Mouse (Mus musculus) heart, embryonic 11.5 days (tissue): Measurements from ENCODE around the gene Map3k3. TPM values are rescaled to one million over a fixed set of nuclear protein-coding genes. Genes with fewer than 3 reads are reported as not detected.

Source experiments
- ATAC-seq: fragments of 200-750 bp; cut with Nextera tagmentation; replicated peaks from 2 replicates; pipeline ENCODE4 v1.8.0; 2017; ENCODE audit warnings: moderate library complexity; ENCODE audit not compliant: insufficient number of reproducible peaks, low FRiP score, low TSS enrichment
- H3K27ac ChIP-seq: fragments of 300-500 bp; sonication (generic); 2 replicates; pipeline ENCODE4 v1.5.1; 2014; ENCODE audit warnings: mild to moderate bottlenecking, low read depth, low read length
- H3K27me3 ChIP-seq: fragments of 300-500 bp; sonication (generic); 2 replicates; pipeline ENCODE4 v1.6.1; 2014; ENCODE audit warnings: mild to moderate bottlenecking, low read length, mixed read lengths; ENCODE audit not compliant: control insufficient read depth, insufficient read depth
- H3K36me3 ChIP-seq: fragments of 300-500 bp; sonication (generic); 2 replicates; pipeline ENCODE4 v1.6.1; 2014; ENCODE audit warnings: mild to moderate bottlenecking, low read length, moderate library complexity, mixed read lengths; ENCODE audit not compliant: control insufficient read depth, insufficient read depth
- H3K4me1 ChIP-seq: fragments of 300-500 bp; sonication (generic); 2 replicates; pipeline ENCODE4 v1.6.1; 2014; ENCODE audit warnings: low read length; ENCODE audit not compliant: control insufficient read depth, insufficient read depth
- H3K4me2 ChIP-seq: fragments of 300-500 bp; sonication (generic); 2 replicates; pipeline ENCODE4 v1.6.1; 2014; ENCODE audit warnings: mild to moderate bottlenecking, moderate library complexity
- H3K4me3 ChIP-seq: fragments of 300-500 bp; sonication (generic); 2 replicates; pipeline ENCODE4 v1.5.1; 2014; ENCODE audit warnings: low read depth, low read length
- H3K9ac ChIP-seq: fragments of 300-500 bp; sonication (generic); 2 replicates; pipeline ENCODE4 v1.6.1; 2014; ENCODE audit warnings: mild to moderate bottlenecking, low read depth, low read length, moderate library complexity
- H3K9me3 ChIP-seq: fragments of 300-500 bp; sonication (generic); replicated peaks from 2 replicates; pipeline ENCODE4 v1.6.1; 2016; ENCODE audit warnings: low read length; ENCODE audit not compliant: control insufficient read depth
- WGBS: fragments of 180-500 bp; shearing (Covaris S2); extraction: QIAGEN DNeasy Blood & Tissue Kit; methylation state at CpG from one replicate; pipeline ENCODE4 v1.1.7; 2014; ENCODE audit not compliant: insufficient replicate concordance; 5-methylcytosine and 5-hydroxymethylcytosine counted together
- polyA plus RNA-seq: library from polyadenylated mRNA; unstranded; fragments of >200 nt; fragmentation: Nextera tagmentation; extraction: Ambion mirVana; gene quantifications from 2 replicates; pipeline ENCODE4 v1.2.1, GENCODE M21; 2014

Map3k3 gene
- polyA plus RNA-seq, 1 experiment from 2014 or later, result 20.8 TPM

DNA sequence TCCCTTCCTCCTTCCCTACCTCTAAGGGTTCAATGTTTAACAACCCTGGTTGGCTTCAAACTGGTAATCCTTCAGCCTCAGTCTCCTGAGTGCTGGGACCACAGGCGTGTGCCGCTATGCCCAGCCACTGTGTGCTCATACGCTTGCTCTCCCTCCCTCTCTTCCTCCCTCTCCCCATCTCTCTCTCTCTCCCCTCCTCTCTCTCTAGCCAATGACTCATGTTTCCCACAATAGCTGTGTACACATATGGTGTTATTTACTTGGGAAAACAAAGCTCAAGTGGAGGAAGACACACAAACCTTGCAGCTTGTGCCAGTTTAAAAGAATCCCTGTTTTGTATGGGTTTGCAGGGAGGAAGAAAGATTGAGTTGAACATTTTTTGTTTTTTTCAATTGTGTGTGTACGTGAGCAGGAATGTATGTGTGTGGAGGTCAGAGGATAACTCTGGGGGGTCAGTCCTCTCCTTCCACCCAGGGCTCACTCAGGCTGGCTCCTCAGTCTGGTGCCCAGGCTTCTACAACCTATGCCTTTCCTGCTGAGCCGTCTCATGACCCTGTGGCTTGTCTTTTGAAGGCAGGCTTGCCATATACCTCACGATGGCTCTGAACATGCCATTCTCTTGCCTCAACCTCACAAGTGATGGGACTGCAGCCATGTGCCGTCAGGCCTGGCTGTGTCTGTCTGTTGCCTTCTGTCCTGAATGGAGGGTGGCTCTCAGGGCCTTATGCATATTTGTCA is 95.5 kb downstream of the Map3k3 start:
- Histone ChIP-seq H3K4me2 (no peak overlapping the region), H3K9ac (no peak overlapping the region), H3K27me3 (no peaks in the 10 kb centered on the region), H3K36me3 (no peaks in the 10 kb centered on the region), H3K4me3 (no peak overlapping the region), H3K27ac (no peak overlapping the region), H3K4me1 (0 out of 2 replicates have a peak, but pooled peaks cover 5% of the 10 kb centered on the region), H3K9me3 (no peaks in the 10 kb centered on the region)
- WGBS, result 69% methylated on average over 7 of the region's 7 CpGs
- ATAC-seq, result no peak

DNA sequence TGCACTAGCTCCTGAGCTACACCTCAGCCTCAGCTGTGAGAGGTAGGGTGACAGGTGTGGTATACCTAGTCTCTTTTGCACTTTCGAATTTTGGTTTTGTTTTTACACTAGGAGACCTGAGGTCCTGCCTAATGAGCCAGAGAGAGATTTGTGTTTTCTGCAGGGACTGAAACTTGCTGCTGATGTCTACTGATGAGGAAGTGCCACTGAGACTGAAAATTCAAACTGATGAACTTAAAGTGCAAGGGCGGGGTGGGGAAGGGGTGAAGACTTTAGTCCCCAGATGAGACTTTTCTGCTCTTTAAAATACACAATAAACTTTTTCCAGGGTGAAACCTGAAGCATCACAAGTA is 96.0 kb downstream of the Map3k3 start:
- WGBS, result 75% methylated on average over 2 of the region's 2 CpGs
- no peak overlapping the region for H3K9ac ChIP-seq
- H3K4me3 ChIP-seq, result no peak overlapping the region
- H3K4me1 ChIP-seq, result 0 out of 2 replicates have a peak, but pooled peaks cover 5% of the 10 kb centered on the region
- no peak overlapping the region for H3K27ac ChIP-seq
- ATAC-seq, result no peak
- no peak overlapping the region for H3K4me2 ChIP-seq
- H3K27me3 ChIP-seq, result no peaks in the 10 kb centered on the region
- H3K36me3 ChIP-seq, result no peaks in the 10 kb centered on the region
- no peaks in the 10 kb centered on the region for H3K9me3 ChIP-seq

DNA sequence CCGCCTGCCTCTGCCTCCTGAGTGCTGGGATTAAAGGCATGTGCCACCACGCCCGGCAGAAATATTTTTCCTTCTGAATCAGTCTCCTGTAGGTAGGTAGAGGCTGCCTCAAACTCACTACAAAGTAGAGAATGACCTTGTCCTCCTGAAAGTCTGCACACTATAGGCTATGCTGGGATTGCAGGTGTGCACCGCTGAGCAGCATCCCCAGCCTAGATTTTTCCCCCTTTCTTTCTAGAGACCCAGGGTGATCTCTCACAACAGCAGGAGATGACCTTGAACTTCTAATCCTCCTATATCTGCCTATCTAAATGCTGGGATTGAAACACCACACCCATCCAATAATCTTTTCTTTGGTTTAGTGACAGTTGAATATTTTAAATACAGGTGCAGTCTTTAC is 102.9 kb downstream of the Map3k3 start:
- no peak overlapping the region for H3K4me2 ChIP-seq
- H3K36me3 ChIP-seq, result no peaks in the 10 kb centered on the region
- no peak overlapping the region for H3K27ac ChIP-seq
- H3K4me3 ChIP-seq, result no peak overlapping the region
- WGBS, result 84% methylated on average over 4 of the region's 4 CpGs
- H3K9me3 ChIP-seq, result no peaks in the 10 kb centered on the region
- no peaks in the 10 kb centered on the region for H3K27me3 ChIP-seq
- no peak for ATAC-seq
- 0 out of 2 replicates have a peak, but pooled peaks cover 2% of the 10 kb centered on the region for H3K4me1 ChIP-seq
- H3K9ac ChIP-seq, result no peak overlapping the region

DNA sequence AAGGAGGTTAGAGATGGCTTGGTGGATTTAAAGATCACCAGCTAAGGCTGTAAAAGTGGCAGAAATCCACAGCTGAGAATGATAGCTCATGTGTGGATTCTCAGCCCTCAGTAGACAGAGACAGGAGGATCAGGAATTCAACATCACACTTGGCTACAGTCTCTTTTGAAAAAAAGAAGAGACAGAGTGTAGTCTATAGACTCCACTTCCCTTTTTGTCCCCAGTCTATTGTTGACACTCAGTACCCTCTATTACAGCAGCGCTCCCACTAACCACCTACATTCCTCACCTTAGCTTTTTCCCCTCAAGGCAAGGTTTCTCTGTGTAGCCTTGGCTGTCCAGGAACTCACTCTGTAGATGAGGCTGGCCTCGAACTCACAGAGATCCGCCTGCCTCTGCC is 107.3 kb downstream of the Map3k3 start:
- Histone ChIP-seq H3K36me3 (no peaks in the 10 kb centered on the region), H3K9me3 (no peaks in the 10 kb centered on the region), H3K27ac (no peak overlapping the region), H3K9ac (no peak overlapping the region), H3K4me3 (no peak overlapping the region), H3K4me1 (0 out of 2 replicates have a peak, but pooled peaks cover 6% of the 10 kb centered on the region), H3K27me3 (no peaks in the 10 kb centered on the region), H3K4me2 (no peak overlapping the region)
- 91% methylated on average over 3 of the region's 3 CpGs for WGBS
- no peak for ATAC-seq

DNA sequence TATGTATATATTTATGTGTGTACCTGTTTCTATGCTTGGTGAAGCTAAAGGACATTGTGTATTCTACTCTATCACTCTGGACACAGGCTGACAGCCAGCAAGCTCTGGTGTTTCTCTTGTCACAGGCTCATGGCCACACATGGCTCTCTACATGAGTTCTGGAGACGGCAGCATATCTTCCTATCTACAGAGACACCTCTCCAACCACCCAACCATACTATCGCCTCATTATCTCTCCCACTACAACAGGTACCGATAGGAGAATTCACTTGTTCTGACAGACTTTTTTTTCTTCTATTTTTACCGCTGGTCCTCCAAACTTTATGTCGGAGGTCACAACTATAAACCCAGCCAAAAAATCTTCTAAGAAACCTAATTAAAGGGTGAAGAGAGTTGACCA is 107.8 kb downstream of the Map3k3 start:
- 60% methylated on average over 5 of the region's 5 CpGs for WGBS
- Histone ChIP-seq H3K36me3 (no peaks in the 10 kb centered on the region), H3K4me2 (peak overlapping the region; percentile 87), H3K9me3 (no peaks in the 10 kb centered on the region), H3K27ac (no peak overlapping the region), H3K4me3 (peak overlapping the region; percentile 79), H3K4me1 (0 out of 2 replicates have a peak, but pooled peaks cover 6% of the 10 kb centered on the region), H3K9ac (no peak overlapping the region), H3K27me3 (no peaks in the 10 kb centered on the region)
- no peak for ATAC-seq

DNA sequence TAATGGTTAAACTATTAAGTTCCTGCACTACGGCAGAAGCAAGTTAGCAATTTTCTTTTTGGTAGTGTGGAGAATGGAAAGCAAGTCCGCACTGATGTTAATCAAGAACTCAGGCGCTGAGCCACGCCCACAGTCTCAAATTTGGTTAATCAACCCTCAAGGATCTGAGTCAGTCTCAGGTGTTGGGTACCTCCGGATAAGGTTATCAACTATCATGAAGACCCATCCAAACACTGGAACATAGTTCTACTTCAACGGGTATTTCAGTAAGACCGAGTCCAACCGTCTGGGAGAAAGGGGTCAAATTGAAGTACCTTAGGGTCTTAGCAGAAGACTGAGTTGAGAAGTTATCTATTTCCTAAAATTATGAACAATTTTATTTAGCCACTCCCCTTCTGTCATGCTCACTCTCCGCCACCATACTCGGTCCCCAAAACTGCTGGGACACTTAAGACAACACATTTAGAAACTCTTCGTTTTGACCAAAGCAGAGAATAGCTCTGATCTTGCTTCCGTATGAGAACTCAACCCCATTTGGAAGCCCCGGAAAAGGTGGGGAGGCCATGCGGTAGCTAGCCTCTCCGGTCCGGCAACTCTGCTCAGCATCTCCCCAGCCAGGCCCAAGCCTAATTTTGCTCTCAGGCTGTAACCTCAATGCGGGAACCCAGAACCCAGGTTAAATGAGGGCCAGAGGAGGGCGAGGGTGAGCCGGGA is 108.4 kb downstream of the Map3k3 start:
- WGBS, result 11% methylated on average over 19 of the region's 19 CpGs
- peak; percentile 25 for ATAC-seq
- Histone ChIP-seq H3K4me3 (peak overlapping the region; percentile 79), H3K9me3 (no peaks in the 10 kb centered on the region), H3K9ac (peak overlapping the region; percentile 85), H3K4me1 (0 out of 2 replicates have a peak, but pooled peaks cover 6% of the 10 kb centered on the region), H3K27me3 (no peaks in the 10 kb centered on the region), H3K36me3 (peaks cover 3% of the 10 kb centered on the region; the same call in 1 of the 2 replicates), H3K4me2 (peak overlapping the region; percentile 87), H3K27ac (peak overlapping the region; percentile 91)

DNA sequence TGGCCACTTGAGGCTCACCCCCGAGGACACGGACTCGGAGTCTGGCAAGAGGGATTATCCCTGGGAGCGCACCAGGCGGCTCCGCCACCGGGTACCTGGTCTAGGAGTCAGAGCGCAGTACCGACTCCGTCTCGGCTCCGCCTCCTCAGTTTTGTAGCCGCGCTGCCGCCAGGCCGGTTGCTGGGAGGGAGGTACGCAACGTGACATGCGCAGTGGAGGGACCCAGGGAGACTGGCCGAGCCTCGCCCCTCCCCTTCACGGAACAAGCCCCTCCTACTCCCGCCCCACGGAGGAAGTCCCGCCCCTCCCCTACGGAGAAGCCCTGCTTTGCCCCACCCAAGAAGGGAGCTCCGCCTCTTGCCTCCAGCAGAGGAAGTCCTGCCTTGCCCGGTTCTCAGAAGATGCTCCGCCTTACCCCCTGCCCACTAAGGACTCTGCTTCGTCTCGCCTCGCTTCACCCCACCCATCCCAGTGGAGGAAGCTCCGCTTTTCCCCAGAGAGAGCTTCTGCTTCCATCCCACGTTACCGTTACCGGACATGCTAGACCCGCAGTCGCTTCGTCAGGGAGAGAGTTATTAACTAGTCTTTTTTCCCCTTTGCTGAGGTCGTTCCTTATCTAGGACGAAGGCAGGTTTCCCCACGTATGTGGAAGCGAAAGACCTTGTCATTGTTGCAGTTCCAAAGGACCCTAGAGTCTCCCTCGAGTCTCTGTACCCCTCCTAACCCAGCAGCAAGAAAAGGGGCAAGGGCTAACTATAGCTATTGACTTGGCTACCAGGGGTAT is 109.2 kb downstream of the Map3k3 start:
- Histone ChIP-seq H3K27me3 (no peaks in the 10 kb centered on the region), H3K4me2 (peak overlapping the region; percentile 87), H3K36me3 (peaks cover 7% of the 10 kb centered on the region; the same call in 1 of the 2 replicates), H3K4me3 (peak overlapping the region; percentile 79), H3K9me3 (no peaks in the 10 kb centered on the region), H3K9ac (peak overlapping the region; percentile 85), H3K4me1 (0 out of 2 replicates have a peak, but pooled peaks cover 6% of the 10 kb centered on the region), H3K27ac (peak overlapping the region; percentile 91)
- ATAC-seq, result peak; percentile 97
- WGBS, result under 1% methylated on average over 43 of the region's 44 CpGs

DNA sequence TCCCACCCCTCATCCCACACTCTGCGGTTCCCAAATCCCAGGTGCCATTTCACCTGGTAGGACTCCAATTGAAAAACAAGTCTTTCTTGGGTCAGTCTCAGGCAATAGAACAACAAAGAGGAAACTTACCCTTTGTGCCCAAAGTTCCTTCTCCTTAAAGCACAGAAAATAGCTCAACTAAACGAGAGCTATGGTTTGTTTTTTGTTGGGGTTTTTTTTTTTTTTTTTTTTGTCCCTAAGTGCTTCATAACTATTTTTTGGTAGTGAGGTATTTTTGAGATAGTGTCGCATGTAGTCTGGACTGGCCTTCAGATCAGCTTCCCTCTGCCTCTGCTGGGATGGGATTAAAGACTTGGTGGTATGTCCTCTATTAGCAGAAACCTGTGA is 109.7 kb downstream of the Map3k3 start:
- Histone ChIP-seq H3K9ac (peak overlapping the region; percentile 73), H3K36me3 (peaks cover 7% of the 10 kb centered on the region; the same call in 1 of the 2 replicates), H3K4me3 (peak overlapping the region; percentile 79), H3K27me3 (no peaks in the 10 kb centered on the region), H3K4me2 (peak overlapping the region; percentile 87), H3K9me3 (no peaks in the 10 kb centered on the region), H3K4me1 (0 out of 2 replicates have a peak, but pooled peaks cover 6% of the 10 kb centered on the region), H3K27ac (peak overlapping the region; percentile 80)
- WGBS, result 30% methylated on average over 3 of the region's 3 CpGs
- ATAC-seq, result no peak
